Mouse (Mus musculus): ENCODE measurements around the gene Glmp.
"Not testable (repeated sequence)": the region's sequence is repeated elsewhere in the genome, so short reads cannot be mapped to it uniquely, and the experiment has no call there.

Gene Glmp

DNA sequence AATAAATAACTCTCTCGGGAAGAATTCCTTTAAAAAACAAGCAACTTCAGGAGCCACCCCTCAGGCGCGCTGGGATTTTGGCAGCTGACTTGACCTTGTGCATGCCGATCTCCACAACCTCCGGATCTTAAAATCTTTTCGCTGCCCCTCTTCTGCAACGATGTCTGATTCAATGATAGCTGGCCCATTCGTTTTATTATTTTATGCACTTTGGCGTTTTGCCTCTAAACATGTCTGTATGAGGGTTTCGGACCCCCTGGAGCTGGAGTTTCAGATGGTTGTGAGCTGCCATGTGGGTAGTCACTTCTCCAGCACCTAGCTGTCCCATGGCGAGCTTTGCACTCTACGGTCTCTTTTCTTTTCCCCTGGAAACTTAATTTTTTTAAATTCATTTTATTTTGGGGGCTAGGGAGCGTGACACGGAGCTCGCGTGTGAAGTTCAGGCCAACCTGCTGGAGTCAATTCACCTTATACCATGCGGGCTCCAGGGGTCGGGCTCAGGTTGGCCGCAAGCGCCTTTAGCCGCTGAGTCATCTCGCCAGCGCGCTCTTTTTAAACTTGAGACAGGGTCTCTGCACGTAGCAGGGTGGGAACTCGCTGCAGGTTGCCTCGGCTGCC, 10.7 kb downstream of the Glmp start:
- peak; percentile 40 for DNase-seq (ENCODE audit: low read depth, low spot score)

DNA sequence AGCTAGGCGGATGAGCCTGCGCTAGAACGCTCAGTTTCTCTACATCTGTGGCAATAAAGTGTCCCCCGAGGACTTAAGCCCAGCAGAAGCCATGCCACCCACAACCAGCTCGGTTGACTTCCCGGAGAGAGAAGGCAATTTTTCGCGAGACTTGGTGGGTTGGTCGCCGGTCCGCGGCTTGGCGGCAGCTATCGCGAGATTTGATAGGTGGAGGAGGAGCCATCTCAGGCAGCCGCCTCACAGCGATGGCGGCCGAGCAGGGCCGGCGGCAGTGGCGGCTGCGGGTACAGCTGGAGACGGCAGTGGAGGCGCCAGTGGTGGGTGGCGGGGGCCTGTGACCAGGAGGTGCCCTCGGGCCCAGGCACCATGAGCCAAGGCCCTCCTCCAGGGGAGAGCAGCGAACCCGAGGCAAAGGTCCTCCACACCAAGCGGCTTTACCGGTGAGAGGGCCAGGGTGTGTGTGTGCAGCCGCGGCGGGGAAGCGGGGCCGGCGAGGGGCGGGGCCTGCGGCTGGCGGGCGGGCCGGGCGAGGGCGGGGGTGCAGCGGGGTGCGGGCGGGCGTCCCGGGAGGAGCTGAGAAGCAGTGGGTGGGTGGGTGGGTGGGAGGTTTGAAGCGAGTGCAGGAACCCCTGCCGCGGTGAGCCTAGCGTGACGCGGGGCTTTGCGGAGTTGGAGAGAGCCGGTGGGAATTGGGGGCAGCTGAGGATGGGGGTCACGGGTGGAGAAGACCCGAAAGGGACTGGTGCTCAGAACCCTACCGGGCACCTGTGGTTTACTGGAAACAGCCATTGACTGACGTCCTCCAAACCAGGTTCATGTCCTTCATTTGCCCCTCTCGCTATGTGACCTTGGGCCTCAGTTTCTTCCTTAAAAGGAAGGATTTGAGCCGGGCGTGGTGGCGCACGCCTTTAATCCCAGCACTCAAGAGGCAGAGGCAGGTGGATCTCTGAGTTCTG, 11.5 kb downstream of the Glmp start, which contains the start of the genes Tmem79 and Smg5:
TSS of gene Tmem79 (minus strand) at position 91 of the 956 bp plus-strand sequence.
TSS of gene Smg5 (plus strand) at position 203 of the 956 bp plus-strand sequence.
- peak; percentile 97 for DNase-seq (ENCODE audit: low read depth, low spot score)

GRCm38 (mm10) chr3:88337367-88338020, 12.7 kb downstream of the Glmp start:
- peak; percentile 55 for DNase-seq (ENCODE audit: low read depth, low spot score)

GRCm38 (mm10) chr3:88338316-88338715, 13.5 kb downstream of the Glmp start:
- no peak for DNase-seq (ENCODE audit: low read depth, low spot score)

- no peak for DNase-seq (ENCODE audit: low read depth, low spot score)
These were observed 14.2 kb downstream of the Glmp start for GRCm38 (mm10) chr3:88339006-88339405.

DNA sequence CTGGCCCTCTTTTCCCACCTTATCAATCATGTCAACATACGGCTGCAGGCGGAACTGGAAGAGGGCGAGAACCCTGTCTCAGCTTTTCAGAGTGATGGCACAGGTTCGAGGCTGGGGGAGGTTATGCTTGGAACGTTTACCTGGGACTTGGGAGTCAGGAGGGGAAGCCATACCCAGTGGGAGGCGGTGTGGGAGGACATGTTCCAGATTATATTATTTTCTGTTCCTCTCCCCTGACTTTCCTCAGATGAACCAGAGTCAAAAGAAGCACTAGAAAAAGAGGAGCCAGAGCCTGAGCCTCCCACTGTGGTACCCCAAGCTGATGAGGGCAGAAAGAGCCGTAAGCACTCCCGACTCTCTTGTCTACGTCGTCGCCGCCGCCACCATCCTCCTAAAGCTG, 25.9 kb downstream of the Glmp start:
- no peak for DNase-seq (ENCODE audit: low read depth, low spot score)

DNA sequence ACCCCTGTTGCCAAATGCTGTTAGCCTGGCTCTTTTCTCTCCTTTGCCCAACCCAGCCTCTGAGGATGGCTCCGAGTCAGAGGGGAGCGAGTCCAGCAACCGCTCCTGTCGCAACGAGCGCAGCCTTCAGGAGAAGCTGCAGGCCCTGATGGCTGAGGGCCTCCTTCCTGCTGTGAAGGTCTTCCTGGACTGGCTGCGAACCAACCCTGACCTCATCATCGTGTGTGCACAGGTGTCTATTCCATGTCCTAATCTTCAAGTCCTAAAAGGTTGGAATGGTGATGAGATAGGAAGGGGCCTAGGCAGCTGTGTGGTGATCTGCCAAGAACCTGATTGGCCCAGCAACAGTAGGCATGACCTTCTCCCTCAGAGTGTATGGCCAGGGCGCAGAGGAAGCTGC, 28.1 kb downstream of the Glmp start:
- no peak for DNase-seq (ENCODE audit: low read depth, low spot score)

- no peak for DNase-seq (ENCODE audit: low read depth, low spot score)
These were observed 29.8 kb downstream of the Glmp start for GRCm38 (mm10) chr3:88354396-88355165.

DNA sequence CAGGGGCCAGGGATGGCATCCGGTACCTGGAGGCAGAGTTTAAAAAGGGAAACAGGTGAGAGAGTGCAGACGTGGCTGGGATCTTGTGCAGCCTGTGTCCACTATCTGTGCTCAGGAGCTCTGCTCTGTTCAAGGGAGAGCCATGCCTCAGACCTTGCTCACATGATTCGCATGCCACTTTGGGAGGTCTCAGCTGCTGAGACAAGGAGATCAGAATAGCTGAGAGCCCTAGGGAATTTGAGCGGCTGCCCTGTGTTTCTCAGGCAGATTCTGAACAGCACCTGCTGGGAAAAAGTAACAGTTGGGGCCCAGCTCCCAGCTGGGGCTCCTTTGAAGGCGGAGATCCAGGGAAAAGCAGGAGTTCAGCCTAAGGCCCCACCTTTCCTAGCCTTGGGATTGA, 34.8 kb downstream of the Glmp start:
- DNase-seq (ENCODE audit: low read depth, low spot score) = no peak

- DNase-seq (ENCODE audit: low read depth, low spot score) = no peak
These were observed 35.2 kb downstream of the Glmp start for GRCm38 (mm10) chr3:88359989-88360388.

DNA sequence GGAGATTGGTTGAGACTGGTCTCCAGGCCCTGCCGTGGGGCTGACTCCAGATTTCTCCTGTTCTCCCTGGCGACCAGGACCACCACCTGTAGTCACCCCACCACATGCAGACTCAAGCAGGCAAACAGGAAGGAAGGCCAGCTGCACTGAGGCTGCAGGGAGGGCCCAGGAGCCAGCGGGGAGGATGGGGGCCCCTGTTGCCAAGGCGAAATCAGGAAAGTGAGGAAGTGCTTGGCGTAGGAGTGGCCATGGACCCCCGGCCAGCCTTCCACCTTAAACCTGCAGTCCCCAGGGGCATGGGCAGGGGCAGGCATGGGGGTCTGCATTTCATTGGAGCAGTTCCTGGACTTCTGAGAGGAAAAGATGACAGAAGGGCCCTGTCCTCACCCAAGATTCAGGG, 36.3 kb downstream of the Glmp start:
- DNase-seq (ENCODE audit: low read depth, low spot score) = no peak

- DNase-seq (ENCODE audit: low read depth, low spot score) = no peak
These were observed 36.9 kb downstream of the Glmp start for GRCm38 (mm10) chr3:88361612-88362313.

DNA sequence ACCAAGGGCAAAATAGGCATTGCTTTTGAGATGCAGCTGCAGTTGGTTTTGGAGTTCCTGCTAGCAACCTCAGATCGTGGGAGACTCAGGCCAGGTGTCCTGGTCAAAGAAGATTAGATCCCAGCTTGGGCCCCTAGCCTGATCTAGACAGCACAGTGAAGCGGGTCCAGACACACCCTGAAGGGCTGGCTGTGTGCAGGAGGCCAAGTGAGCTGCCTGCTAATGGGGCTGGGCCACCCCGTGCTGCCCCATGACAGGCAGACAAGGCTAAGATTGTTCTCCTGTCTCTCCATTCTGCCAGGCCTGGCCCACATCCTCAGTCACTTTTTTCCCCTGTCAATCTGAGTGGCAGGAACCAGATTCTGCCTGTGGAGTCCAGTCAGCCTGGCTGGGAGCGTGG, 38.9 kb downstream of the Glmp start:
- no peak for DNase-seq (ENCODE audit: low read depth, low spot score)

DNA sequence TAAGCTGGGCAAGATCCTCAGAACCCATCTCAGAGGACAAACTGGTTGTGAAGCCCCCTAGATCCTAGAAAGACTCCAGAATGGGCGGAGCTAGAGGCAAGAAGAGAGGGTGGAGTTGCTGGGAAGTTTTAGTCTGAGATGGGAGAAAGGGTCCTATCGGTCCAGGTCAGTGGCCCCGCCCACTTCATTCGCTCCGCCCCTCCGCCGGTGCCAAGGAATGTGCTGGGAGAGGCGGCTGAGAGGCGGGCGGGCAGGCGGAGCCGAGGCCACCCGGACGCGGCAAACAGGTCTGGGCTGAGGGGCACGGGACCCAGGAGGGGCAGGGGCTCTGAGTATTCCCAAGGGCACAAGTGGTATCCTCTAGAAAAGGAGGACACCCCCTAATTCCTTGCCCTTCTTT, 39.5 kb downstream of the Glmp start, which contains the start of gene Paqr6:
TSS of gene Paqr6 (plus strand) at position 248 of the 400 bp plus-strand sequence.
- DNase-seq (ENCODE audit: low read depth, low spot score) = peak; percentile 87

DNA sequence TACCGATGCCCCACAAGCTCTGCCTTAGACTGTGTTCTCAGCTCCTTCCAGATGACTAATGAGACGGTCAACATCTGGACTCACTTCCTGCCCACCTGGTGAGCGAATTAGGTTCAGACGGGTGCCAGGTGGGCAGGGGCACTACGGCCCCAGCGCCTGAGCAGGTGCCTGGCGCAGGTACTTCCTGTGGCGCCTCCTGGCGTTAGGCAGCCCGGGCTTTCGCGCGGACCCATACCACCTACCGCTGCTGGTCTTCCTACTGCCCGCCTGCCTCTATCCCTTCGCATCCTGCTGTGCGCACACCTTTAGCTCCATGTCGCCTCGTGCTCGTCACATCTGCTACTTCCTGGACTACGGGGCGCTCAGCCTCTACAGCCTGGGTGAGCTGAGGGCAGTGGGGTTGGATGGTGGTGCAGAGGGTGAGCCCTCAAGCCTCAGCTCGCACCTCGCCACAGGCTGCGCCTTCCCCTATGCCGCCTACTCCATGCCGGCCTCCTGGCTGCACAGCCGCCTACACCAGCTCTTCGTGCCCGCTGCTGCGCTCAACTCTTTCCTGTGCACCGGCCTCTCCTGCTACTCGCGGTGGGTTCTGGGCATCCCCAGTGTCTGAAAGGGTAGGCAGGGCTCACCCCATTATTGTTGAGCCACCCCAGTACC, 41.0 kb downstream of the Glmp start:
- DNase-seq (ENCODE audit: low read depth, low spot score) = peak; percentile 35

GRCm38 (mm10) chr3:88366830-88367428, 42.1 kb downstream of the Glmp start:
- DNase-seq (ENCODE audit: low read depth, low spot score) = not testable (repeated sequence)

DNA sequence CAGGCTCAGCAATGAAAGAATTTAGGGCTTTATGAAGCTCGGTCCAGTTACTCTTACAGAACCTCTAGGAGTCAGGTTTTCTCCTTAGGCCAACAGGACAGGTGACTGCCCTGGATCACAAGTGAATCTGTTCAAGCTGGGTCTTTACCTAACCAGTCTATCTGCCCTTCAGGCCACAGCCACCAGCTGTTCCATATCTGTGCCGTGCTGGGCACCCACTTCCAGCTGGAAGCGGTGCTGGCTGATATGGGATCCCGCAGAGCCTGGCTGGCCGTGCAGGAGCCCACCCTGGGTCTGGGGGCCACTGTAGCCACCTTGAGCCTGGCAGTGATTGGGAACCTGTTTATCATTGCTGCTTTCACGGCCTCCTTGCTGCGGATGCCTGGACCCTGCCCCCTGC, 42.7 kb downstream of the Glmp start:
- not testable (repeated sequence) for DNase-seq (ENCODE audit: low read depth, low spot score)

GRCm38 (mm10) chr3:88368511-88368910, 43.7 kb downstream of the Glmp start:
- not testable (repeated sequence) for DNase-seq (ENCODE audit: low read depth, low spot score)

DNA sequence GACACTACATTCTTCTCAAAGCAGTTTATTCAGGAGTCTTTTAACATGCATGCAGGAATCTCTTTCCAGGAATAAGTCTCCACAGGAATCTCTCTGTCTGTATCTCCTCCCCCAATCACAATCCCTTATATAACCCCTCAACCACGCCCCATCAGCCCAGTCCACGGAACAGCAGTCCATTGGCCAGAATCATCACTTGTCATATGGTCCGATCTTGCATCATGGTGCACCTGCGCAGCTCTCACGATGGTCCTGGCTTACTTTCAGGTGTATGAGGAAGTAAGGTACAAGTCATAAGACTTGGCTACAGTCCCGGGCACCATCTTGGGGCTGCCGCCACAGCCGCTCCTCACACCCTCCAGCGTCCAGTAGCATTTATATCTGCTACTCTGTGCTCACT, 47.8 kb downstream of the Glmp start, which contains the start of gene Bglap3:
TSS of gene Bglap3 (minus strand) at position 101 of the 400 bp plus-strand sequence.
- DNase-seq (ENCODE audit: low read depth, low spot score) = not testable (repeated sequence)

Measured in ES-CJ7 (cell line).